Mouse (Mus musculus) forebrain, embryonic 15.5 days (tissue): ENCODE measurements around the gene Cfdp1. TPM values are rescaled to one million over a fixed set of nuclear protein-coding genes. Genes with fewer than 3 reads are reported as not detected.

Experiments used
- ATAC-seq: fragments of 200-750 bp; cut with Nextera tagmentation; replicated peaks from 2 replicates; pipeline ENCODE4 v1.8.0; 2017; ENCODE audit warnings: mild to moderate bottlenecking, moderate TSS enrichment, moderate library complexity
- H3K27ac ChIP-seq: fragments of 300-500 bp; sonication (generic); replicated peaks from 2 replicates; pipeline ENCODE4 v1.5.1; 2015; ENCODE audit warnings: mild to moderate bottlenecking, inconsistent platforms
- H3K27me3 ChIP-seq: fragments of 300-500 bp; sonication (generic); 2 replicates; pipeline ENCODE4 v1.6.1; 2015; ENCODE audit warnings: inconsistent platforms
- H3K36me3 ChIP-seq: fragments of 300-500 bp; sonication (generic); 2 replicates; pipeline ENCODE4 v1.6.1; 2015; ENCODE audit warnings: mild to moderate bottlenecking, inconsistent platforms
- H3K4me1 ChIP-seq: fragments of 300-500 bp; sonication (generic); 2 replicates; pipeline ENCODE4 v1.6.1; 2015; ENCODE audit warnings: inconsistent platforms
- H3K4me2 ChIP-seq: fragments of 300-500 bp; sonication (generic); replicated peaks from 2 replicates; pipeline ENCODE4 v1.6.1; 2015; ENCODE audit warnings: mild to moderate bottlenecking, inconsistent platforms
- H3K4me3 ChIP-seq: fragments of 300-500 bp; sonication (generic); 2 replicates; pipeline ENCODE4 v1.5.1; 2015; ENCODE audit warnings: mild to moderate bottlenecking, inconsistent platforms
- H3K9ac ChIP-seq: fragments of 300-500 bp; sonication (generic); replicated peaks from 2 replicates; pipeline ENCODE4 v1.6.1; 2015; ENCODE audit warnings: mild to moderate bottlenecking, inconsistent platforms
- H3K9me3 ChIP-seq: fragments of 300-500 bp; sonication (generic); 2 replicates; pipeline ENCODE4 v1.6.1; 2016; ENCODE audit warnings: inconsistent platforms
- WGBS: fragments of 180-500 bp; shearing (Covaris S2); methylation state at CpG from one replicate; pipeline ENCODE4 v1.1.7; 2015; ENCODE audit warnings: mixed read lengths; 5-methylcytosine and 5-hydroxymethylcytosine counted together
- polyA plus RNA-seq: library from polyadenylated mRNA; unstranded; fragments of >200 nt; fragmentation: Nextera tagmentation; extraction: Ambion mirVana; gene quantifications from 2 replicates; pipeline ENCODE4 v1.2.1, GENCODE M21; 2015

Gene Cfdp1
- polyA plus RNA-seq, result 173 and 181 TPM in 2 replicates

- H3K36me3 ChIP-seq, result no peaks in the 10 kb centered on the region
- peak within 1 kb of the TSS; percentile 81 for H3K4me3 ChIP-seq
- WGBS, result under 1% methylated on average over 53 of the region's 53 CpGs
- H3K9me3 ChIP-seq, result no peaks in the 10 kb centered on the region
- no peaks in the 10 kb centered on the region for H3K27me3 ChIP-seq
- peak within 1 kb of the TSS; percentile 86 for H3K4me2 ChIP-seq
- ATAC-seq, result peak; percentile 100
- H3K27ac ChIP-seq, result peak within 1 kb of the TSS; percentile 12; the same call in 1 of the 2 replicates
- H3K9ac ChIP-seq, result peak within 1 kb of the TSS; percentile 83
- H3K4me1 ChIP-seq, result peaks cover 24% of the 10 kb centered on the region
These were observed at the start of gene Cfdp1 for GRCm38 (mm10) chr8:111853861-111854501. Gene Cfdp1, minus strand, starts transcription at chr8:111854291.

- Histone ChIP-seq H3K9ac (no peak overlapping the region), H3K4me2 (no peak overlapping the region), H3K27ac (no peak overlapping the region), H3K36me3 (no peaks in the 10 kb centered on the region), H3K4me3 (no peak overlapping the region), H3K4me1 (no peaks in the 10 kb centered on the region), H3K9me3 (no peaks in the 10 kb centered on the region), H3K27me3 (no peaks in the 10 kb centered on the region)
- ATAC-seq, result no peak
- 40% methylated on average over 5 of the region's 5 CpGs for WGBS
These were observed 48.0 kb upstream of the Cfdp1 start for GRCm38 (mm10) chr8:111902080-111902479.

GRCm38 (mm10) chr8:111898586-111898985 lies 44.5 kb upstream of the Cfdp1 start:
- Histone ChIP-seq H3K27ac (no peak overlapping the region), H3K4me2 (no peak overlapping the region), H3K27me3 (no peaks in the 10 kb centered on the region), H3K9me3 (no peaks in the 10 kb centered on the region), H3K9ac (no peak overlapping the region), H3K4me3 (no peak overlapping the region), H3K4me1 (no peaks in the 10 kb centered on the region), H3K36me3 (no peaks in the 10 kb centered on the region)
- ATAC-seq, result no peak
- 40% methylated on average over 10 of the region's 10 CpGs for WGBS

GRCm38 (mm10) chr8:111894955-111895354 lies 40.9 kb upstream of the Cfdp1 start:
- 90% methylated on average over 7 of the region's 7 CpGs for WGBS
- no peak for ATAC-seq
- H3K27ac ChIP-seq, result no peak overlapping the region

GRCm38 (mm10) chr8:111892615-111893014 lies 38.5 kb upstream of the Cfdp1 start:
- H3K27me3 ChIP-seq, result peaks cover 39% of the 10 kb centered on the region
- no peaks in the 10 kb centered on the region for H3K9me3 ChIP-seq
- WGBS, result 75% methylated on average over 5 of the region's 5 CpGs
- H3K4me1 ChIP-seq, result peaks cover 10% of the 10 kb centered on the region
- no peak for ATAC-seq
- no peak overlapping the region for H3K4me3 ChIP-seq
- no peaks in the 10 kb centered on the region for H3K36me3 ChIP-seq
- no peak overlapping the region for H3K4me2 ChIP-seq
- no peak overlapping the region for H3K27ac ChIP-seq
- H3K9ac ChIP-seq, result no peak overlapping the region

More at GRCm38 (mm10) chr8:111894955-111895354, 40.9 kb upstream of the Cfdp1 start:
- Histone ChIP-seq H3K4me3 (no peak overlapping the region), H3K36me3 (no peaks in the 10 kb centered on the region), H3K4me2 (no peak overlapping the region), H3K9ac (no peak overlapping the region), H3K9me3 (no peaks in the 10 kb centered on the region), H3K4me1 (peaks cover 7% of the 10 kb centered on the region), H3K27me3 (peaks cover 23% of the 10 kb centered on the region)

GRCm38 (mm10) chr8:111891983-111892382 lies 37.9 kb upstream of the Cfdp1 start:
- peaks cover 39% of the 10 kb centered on the region for H3K27me3 ChIP-seq
- no peak overlapping the region for H3K4me3 ChIP-seq
- peaks cover 10% of the 10 kb centered on the region for H3K4me1 ChIP-seq
- no peaks in the 10 kb centered on the region for H3K36me3 ChIP-seq
- no peak overlapping the region for H3K4me2 ChIP-seq
- H3K27ac ChIP-seq, result no peak overlapping the region
- no peak overlapping the region for H3K9ac ChIP-seq
- H3K9me3 ChIP-seq, result no peaks in the 10 kb centered on the region
- WGBS, result 61% methylated on average over 8 of the region's 8 CpGs
- ATAC-seq, result no peak

- Histone ChIP-seq H3K36me3 (no peaks in the 10 kb centered on the region), H3K9ac (no peak overlapping the region), H3K4me3 (no peak overlapping the region), H3K9me3 (no peaks in the 10 kb centered on the region), H3K4me2 (no peak overlapping the region), H3K27ac (no peak overlapping the region), H3K4me1 (peaks cover 10% of the 10 kb centered on the region), H3K27me3 (peaks cover 39% of the 10 kb centered on the region)
- ATAC-seq, result no peak
- 56% methylated on average over 6 of the region's 6 CpGs for WGBS
These were observed 36.8 kb upstream of the Cfdp1 start for GRCm38 (mm10) chr8:111890911-111891303.

- WGBS, result 11% methylated on average over 86 of the region's 86 CpGs
- H3K9ac ChIP-seq, result peak overlapping the region; percentile 28; the same call in 1 of the 2 replicates
- H3K4me2 ChIP-seq, result peak overlapping the region; percentile 62
- H3K36me3 ChIP-seq, result no peaks in the 10 kb centered on the region
- 0 out of 2 replicates have a peak, but pooled peaks have one; percentile 26 for ATAC-seq
- peaks cover 10% of the 10 kb centered on the region for H3K4me1 ChIP-seq
- peaks cover 39% of the 10 kb centered on the region for H3K27me3 ChIP-seq
- no peaks in the 10 kb centered on the region for H3K9me3 ChIP-seq
- H3K27ac ChIP-seq, result no peak overlapping the region
- peak overlapping the region; percentile 37 for H3K4me3 ChIP-seq
These were observed 36.1 kb upstream of the Cfdp1 start for GRCm38 (mm10) chr8:111889931-111890910.

- peaks cover 10% of the 10 kb centered on the region for H3K4me1 ChIP-seq
- H3K4me3 ChIP-seq, result no peak overlapping the region
- no peak for ATAC-seq
- no peak overlapping the region for H3K9ac ChIP-seq
- no peak overlapping the region for H3K4me2 ChIP-seq
- WGBS, result 47% methylated on average over 7 of the region's 7 CpGs
- no peaks in the 10 kb centered on the region for H3K9me3 ChIP-seq
- no peak overlapping the region for H3K27ac ChIP-seq
- peaks cover 39% of the 10 kb centered on the region for H3K27me3 ChIP-seq
- H3K36me3 ChIP-seq, result no peaks in the 10 kb centered on the region
These were observed 34.1 kb upstream of the Cfdp1 start for GRCm38 (mm10) chr8:111888091-111888650.

GRCm38 (mm10) chr8:111887479-111887878 lies 33.4 kb upstream of the Cfdp1 start:
- H3K27me3 ChIP-seq, result peaks cover 39% of the 10 kb centered on the region
- H3K4me3 ChIP-seq, result no peak overlapping the region
- no peaks in the 10 kb centered on the region for H3K9me3 ChIP-seq
- no peak overlapping the region for H3K4me2 ChIP-seq
- peaks cover 10% of the 10 kb centered on the region for H3K4me1 ChIP-seq
- no peaks in the 10 kb centered on the region for H3K36me3 ChIP-seq
- no peak overlapping the region for H3K27ac ChIP-seq
- no peak overlapping the region for H3K9ac ChIP-seq
- WGBS, result 86% methylated on average over 1 of the region's 1 CpGs
- ATAC-seq, result no peak

GRCm38 (mm10) chr8:111883615-111884014 lies 29.5 kb upstream of the Cfdp1 start:
- ATAC-seq, result no peak
- H3K4me3 ChIP-seq, result no peak overlapping the region
- no peak overlapping the region for H3K27ac ChIP-seq
- no peak overlapping the region for H3K4me2 ChIP-seq
- H3K9ac ChIP-seq, result no peak overlapping the region
- no peaks in the 10 kb centered on the region for H3K9me3 ChIP-seq
- H3K27me3 ChIP-seq, result peaks cover 4% of the 10 kb centered on the region; the same call in 1 of the 2 replicates
- no peaks in the 10 kb centered on the region; the same call in 1 of the 2 replicates for H3K4me1 ChIP-seq
- H3K36me3 ChIP-seq, result no peaks in the 10 kb centered on the region
- 90% methylated on average over 4 of the region's 4 CpGs for WGBS

- H3K36me3 ChIP-seq, result no peaks in the 10 kb centered on the region
- WGBS, result 0% methylated on average over 2 of the region's 2 CpGs
- H3K4me1 ChIP-seq, result peaks cover 2% of the 10 kb centered on the region
- H3K9ac ChIP-seq, result no peak overlapping the region
- no peaks in the 10 kb centered on the region for H3K9me3 ChIP-seq
- H3K27me3 ChIP-seq, result no peaks in the 10 kb centered on the region
- no peak overlapping the region for H3K4me3 ChIP-seq
- no peak overlapping the region for H3K27ac ChIP-seq
- ATAC-seq, result no peak
- no peak overlapping the region for H3K4me2 ChIP-seq
These were observed 27.5 kb upstream of the Cfdp1 start for GRCm38 (mm10) chr8:111881591-111881990.
